Mouse (Mus musculus) A20 (cell line): Measurements from ENCODE around the gene Tmem206.

Source experiments
- DNase-seq: peaks from one replicate; pipeline ENCODE4 v3.0.0-alpha.2; 2011; ENCODE audit warnings: low read depth, low spot score

The Tmem206 gene

GRCm38 (mm10) chr1:191307766-191308455, 17.8 kb upstream of the Tmem206 start:
- DNase-seq: peak; percentile 41

GRCm38 (mm10) chr1:191311296-191311898, 14.3 kb upstream of the Tmem206 start:
- DNase-seq: no peak

GRCm38 (mm10) chr1:191312513-191312941, 13.2 kb upstream of the Tmem206 start:
- DNase-seq: peak; percentile 92

- DNase-seq: no peak
Observed at GRCm38 (mm10) chr1:191313158-191313557, 12.6 kb upstream of the Tmem206 start.

GRCm38 (mm10) chr1:191313926-191314325, 11.8 kb upstream of the Tmem206 start:
- DNase-seq: no peak

GRCm38 (mm10) chr1:191316818-191317217, 8.9 kb upstream of the Tmem206 start:
- DNase-seq: peak; percentile 41

GRCm38 (mm10) chr1:191317591-191318196, 8.0 kb upstream of the Tmem206 start, which contains the start of gene Nenf:
Gene Nenf (minus strand): TSS chr1:191318194.
- DNase-seq: peak; percentile 89

- no peak for DNase-seq
Observed at GRCm38 (mm10) chr1:191318686-191319085, 7.0 kb upstream of the Tmem206 start.

- peak; percentile 45 for DNase-seq
Observed at GRCm38 (mm10) chr1:191323381-191323780, 2.3 kb upstream of the Tmem206 start.

GRCm38 (mm10) chr1:191324733-191325590, 750 bp upstream of the Tmem206 start:
- DNase-seq: peak; percentile 28

GRCm38 (mm10) chr1:191326233-191326882, 646 bp downstream of the Tmem206 start:
- DNase-seq: peak; percentile 86

- no peak for DNase-seq
Observed at GRCm38 (mm10) chr1:191327258-191327657, 1.5 kb downstream of the Tmem206 start.

GRCm38 (mm10) chr1:191328019-191328441, 2.3 kb downstream of the Tmem206 start:
- no peak for DNase-seq

GRCm38 (mm10) chr1:191330356-191330755, 4.6 kb downstream of the Tmem206 start:
- no peak for DNase-seq

GRCm38 (mm10) chr1:191334500-191334899, 8.8 kb downstream of the Tmem206 start:
- no peak for DNase-seq

- no peak for DNase-seq
Observed at GRCm38 (mm10) chr1:191339876-191340275, 14.2 kb downstream of the Tmem206 start.

- no peak for DNase-seq
Observed at GRCm38 (mm10) chr1:191340530-191340929, 14.8 kb downstream of the Tmem206 start.

- DNase-seq: no peak
Observed at GRCm38 (mm10) chr1:191347602-191348001, 21.9 kb downstream of the Tmem206 start.

GRCm38 (mm10) chr1:191348592-191348991, 22.9 kb downstream of the Tmem206 start:
- DNase-seq: no peak

GRCm38 (mm10) chr1:191348996-191349395, 23.3 kb downstream of the Tmem206 start:
- no peak for DNase-seq

GRCm38 (mm10) chr1:191349486-191350037, 23.9 kb downstream of the Tmem206 start:
- no peak for DNase-seq
